Mouse (Mus musculus) kidney, embryonic 16.5 days (tissue): ENCODE results near the gene Dtnbp1. TPM values are rescaled to one million over a fixed set of nuclear protein-coding genes. Genes with fewer than 3 reads are reported as not detected.
A peak's percentile ranks its signal among the peaks of the same experiment; 100 is the strongest.

Experiments used
- ATAC-seq: fragments of 200-750 bp; cut with Nextera tagmentation; 2 replicates; pipeline ENCODE4 v1.8.0; 2017; ENCODE audit warnings: moderate TSS enrichment; ENCODE audit not compliant: low FRiP score, low TSS enrichment
- H3K27ac ChIP-seq: fragments of 300-500 bp; sonication (generic); 2 replicates; pipeline ENCODE4 v1.5.1; 2014; ENCODE audit warnings: low read length
- H3K27me3 ChIP-seq: fragments of 300-500 bp; sonication (generic); 2 replicates; pipeline ENCODE4 v1.6.1; 2014; ENCODE audit warnings: low read length, control low read depth, mixed read lengths; ENCODE audit not compliant: insufficient read depth
- H3K36me3 ChIP-seq: fragments of 300-500 bp; sonication (generic); 2 replicates; pipeline ENCODE4 v1.6.1; 2014; ENCODE audit warnings: low read length, control low read depth, mixed read lengths; ENCODE audit not compliant: insufficient read depth
- H3K4me1 ChIP-seq: fragments of 300-500 bp; sonication (generic); 2 replicates; pipeline ENCODE4 v1.6.1; 2014; ENCODE audit warnings: low read length, control low read depth, mixed read lengths; ENCODE audit not compliant: insufficient read depth
- H3K4me2 ChIP-seq: fragments of 300-500 bp; sonication (generic); replicated peaks from 2 replicates; pipeline ENCODE4 v1.6.1; 2014; ENCODE audit warnings: low read depth, low read length
- H3K4me3 ChIP-seq: fragments of 300-500 bp; sonication (generic); 2 replicates; pipeline ENCODE4 v1.5.1; 2014; ENCODE audit warnings: mild to moderate bottlenecking, low read length
- H3K9ac ChIP-seq: fragments of 300-500 bp; sonication (generic); replicated peaks from 2 replicates; pipeline ENCODE4 v1.6.1; 2014; ENCODE audit warnings: low read length
- H3K9me3 ChIP-seq: fragments of 300-500 bp; sonication (generic); 2 replicates; pipeline ENCODE4 v1.6.1; 2016; ENCODE audit warnings: low read length, control low read depth
- WGBS: fragments of 180-500 bp; shearing (Covaris S2); extraction: QIAGEN DNeasy Blood & Tissue Kit; methylation state at CpG from one replicate; pipeline ENCODE4 v1.1.7; 2014; 5-methylcytosine and 5-hydroxymethylcytosine counted together
- polyA plus RNA-seq: library from polyadenylated mRNA; unstranded; fragments of >200 nt; fragmentation: Nextera tagmentation; extraction: Ambion mirVana; gene quantifications from 2 replicates; pipeline ENCODE4 v1.2.1, GENCODE M21; 2015

The Dtnbp1 gene
- polyA plus RNA-seq, 1 experiment from 2014 or later = 81.8 TPM

DNA sequence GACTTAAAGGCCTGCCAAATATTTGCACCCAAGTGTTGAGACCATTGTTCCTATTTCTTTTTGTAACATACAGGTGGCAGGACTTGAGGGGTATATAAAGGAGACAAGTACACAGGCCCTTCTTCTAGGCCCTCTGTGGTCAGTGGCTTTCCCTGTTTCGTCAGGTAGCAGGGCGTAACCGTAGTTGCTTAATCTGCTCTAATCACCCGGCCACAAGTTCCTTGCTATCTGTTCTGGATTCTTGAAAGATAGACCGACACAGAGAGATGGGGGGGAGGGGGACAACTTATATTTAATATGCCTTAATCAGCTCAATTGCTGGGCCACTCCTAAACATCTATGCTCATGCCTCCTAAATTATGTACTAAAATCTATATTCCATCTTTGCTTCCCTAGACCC is 86.6 kb downstream of the Dtnbp1 start:
- 91% methylated on average over 5 of the region's 5 CpGs for WGBS

DNA sequence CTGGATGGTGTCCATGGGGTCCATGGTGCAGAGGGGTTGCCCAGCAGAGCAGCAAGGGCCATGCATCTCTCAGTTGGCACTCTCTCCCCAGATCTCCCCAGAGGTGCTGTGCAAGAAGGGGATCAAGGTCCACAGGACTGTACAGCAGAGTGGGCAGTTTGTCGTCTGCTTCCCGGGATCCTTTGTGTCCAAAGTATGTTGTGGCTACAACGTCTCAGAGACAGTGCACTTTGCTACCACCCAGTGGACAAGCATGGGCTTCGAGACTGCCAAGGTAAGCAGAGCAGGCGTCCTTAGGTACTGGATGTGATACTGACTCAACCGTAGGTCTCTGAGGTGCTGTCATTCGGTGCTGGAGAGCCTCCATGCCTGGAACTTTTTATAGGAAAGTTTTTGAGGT is 88.4 kb downstream of the Dtnbp1 start:
- Histone ChIP-seq H3K4me3 (no peak overlapping the region), H3K9ac (no peak overlapping the region), H3K27me3 (no peaks in the 10 kb centered on the region), H3K9me3 (no peaks in the 10 kb centered on the region), H3K36me3 (peaks cover 80% of the 10 kb centered on the region), H3K4me1 (peaks cover 3% of the 10 kb centered on the region; the same call in 1 of the 2 replicates), H3K27ac (no peak overlapping the region), H3K4me2 (no peak overlapping the region)
- WGBS = 64% methylated on average over 7 of the region's 7 CpGs
- ATAC-seq = peak; percentile 43; the same call in 1 of the 2 replicates

More for the DNA sequence above, 86.6 kb downstream of the Dtnbp1 start:
- Histone ChIP-seq H3K27ac (no peak overlapping the region), H3K36me3 (peaks cover 88% of the 10 kb centered on the region), H3K4me2 (no peak overlapping the region), H3K27me3 (no peaks in the 10 kb centered on the region), H3K4me1 (no peaks in the 10 kb centered on the region), H3K9ac (no peak overlapping the region), H3K4me3 (no peak overlapping the region), H3K9me3 (no peaks in the 10 kb centered on the region)
- ATAC-seq = no peak

DNA sequence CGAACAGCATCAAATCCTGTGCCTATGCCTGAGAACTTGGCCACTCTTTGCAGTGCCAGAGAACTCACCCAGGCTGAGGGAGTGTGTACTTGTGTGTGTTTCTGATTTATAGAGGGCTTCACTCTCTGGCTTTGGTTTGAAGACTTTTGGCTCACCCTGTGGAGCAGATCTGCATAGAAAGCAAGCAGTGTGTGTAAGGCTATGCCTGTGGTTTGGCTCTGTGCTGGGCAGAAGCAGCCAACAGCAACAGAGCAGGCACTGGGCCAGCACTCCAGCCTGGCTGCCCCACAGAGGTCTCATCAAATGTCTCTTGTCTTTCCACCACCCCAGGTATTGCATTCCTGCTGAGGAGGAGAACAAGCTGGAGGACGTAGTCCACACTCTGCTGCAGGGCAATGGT is 89.1 kb downstream of the Dtnbp1 start:
- H3K4me1 ChIP-seq = peaks cover 10% of the 10 kb centered on the region
- WGBS = 73% methylated on average over 2 of the region's 2 CpGs
- H3K4me3 ChIP-seq = no peak overlapping the region
- no peaks in the 10 kb centered on the region for H3K9me3 ChIP-seq
- H3K9ac ChIP-seq = no peak overlapping the region
- no peaks in the 10 kb centered on the region for H3K27me3 ChIP-seq
- no peak overlapping the region for H3K4me2 ChIP-seq
- peaks cover 76% of the 10 kb centered on the region for H3K36me3 ChIP-seq
- peak; percentile 21; the same call in 1 of the 2 replicates for ATAC-seq
- H3K27ac ChIP-seq = no peak overlapping the region

DNA sequence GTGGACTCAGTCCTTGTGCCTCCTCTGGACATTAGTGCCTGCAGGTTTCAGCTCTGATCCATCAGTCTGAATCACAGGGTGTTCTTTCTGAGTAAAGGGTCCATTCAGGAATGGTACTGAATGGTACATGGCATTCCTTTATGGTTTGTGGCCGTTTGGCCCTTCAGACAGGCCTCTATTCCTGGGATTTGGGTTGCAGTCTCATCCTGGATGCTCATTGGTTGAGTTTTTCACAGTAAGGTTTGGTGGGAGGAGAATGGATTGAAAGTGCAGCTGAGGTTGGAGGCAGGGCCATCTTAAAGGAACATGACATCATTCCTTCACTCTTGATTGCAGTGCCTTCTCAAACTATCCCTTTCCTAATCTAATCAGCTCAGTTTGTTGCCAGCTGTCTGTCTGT is 93.2 kb downstream of the Dtnbp1 start:
- WGBS = 20% methylated on average over 1 of the region's 1 CpGs
- ATAC-seq = no peak
- H3K27ac ChIP-seq = no peak overlapping the region; the same call in 1 of the 2 replicates

DNA sequence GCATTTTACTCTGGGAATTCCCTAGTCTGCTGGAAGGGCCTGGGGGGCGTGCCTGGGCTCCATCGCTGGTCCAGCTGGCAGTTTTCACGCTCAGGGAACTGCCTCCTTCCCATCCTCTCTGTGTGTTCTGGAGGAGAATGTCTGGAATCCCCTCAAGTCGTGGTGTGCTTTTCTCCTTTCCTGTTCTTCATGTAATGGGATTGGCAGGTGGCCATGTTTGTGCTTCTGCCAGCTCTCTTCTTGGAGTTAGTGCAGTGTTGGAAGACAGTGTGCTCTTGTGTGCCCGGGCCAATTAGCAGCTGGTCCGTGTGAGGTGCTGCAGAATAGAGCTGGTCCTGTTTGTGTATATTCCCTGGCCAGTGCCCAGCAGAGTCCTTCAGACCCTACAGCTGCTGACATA is 94.2 kb downstream of the Dtnbp1 start:
- Histone ChIP-seq H3K9ac (no peak overlapping the region), H3K27ac (peak overlapping the region; percentile 86), H3K4me2 (no peak overlapping the region), H3K27me3 (no peaks in the 10 kb centered on the region), H3K4me3 (no peak overlapping the region), H3K36me3 (peaks cover 48% of the 10 kb centered on the region), H3K4me1 (peaks cover 27% of the 10 kb centered on the region), H3K9me3 (no peaks in the 10 kb centered on the region)
- 21% methylated on average over 6 of the region's 6 CpGs for WGBS
- ATAC-seq = peak; percentile 83

More for the DNA sequence above, 93.2 kb downstream of the Dtnbp1 start:
- Histone ChIP-seq H3K4me1 (peaks cover 27% of the 10 kb centered on the region), H3K36me3 (peaks cover 51% of the 10 kb centered on the region), H3K27me3 (no peaks in the 10 kb centered on the region), H3K9me3 (no peaks in the 10 kb centered on the region), H3K4me3 (no peak overlapping the region), H3K9ac (no peak overlapping the region), H3K4me2 (no peak overlapping the region)

DNA sequence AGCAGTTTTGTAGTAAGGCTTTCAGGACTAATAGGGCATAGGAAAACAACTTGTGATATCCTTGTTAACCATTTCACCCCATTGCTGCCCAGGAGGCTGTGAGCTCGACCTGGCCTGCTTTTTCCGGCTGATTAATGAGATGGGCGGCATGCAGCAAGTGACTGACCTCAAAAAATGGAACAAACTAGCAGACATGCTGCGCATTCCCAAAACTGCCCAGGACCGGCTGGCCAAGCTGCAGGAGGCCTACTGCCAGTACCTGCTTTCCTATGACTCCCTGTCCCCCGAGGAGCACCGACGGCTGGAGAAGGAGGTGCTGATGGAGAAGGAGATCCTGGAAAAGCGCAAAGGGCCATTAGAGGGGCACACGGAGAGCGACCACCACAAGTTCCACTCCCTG is 95.8 kb downstream of the Dtnbp1 start:
- no peak for ATAC-seq
- H3K4me2 ChIP-seq = no peak overlapping the region
- H3K9me3 ChIP-seq = no peaks in the 10 kb centered on the region
- H3K4me3 ChIP-seq = no peak overlapping the region
- no peak overlapping the region for H3K9ac ChIP-seq
- peaks cover 27% of the 10 kb centered on the region for H3K4me1 ChIP-seq
- H3K27me3 ChIP-seq = no peaks in the 10 kb centered on the region
- 75% methylated on average over 11 of the region's 11 CpGs for WGBS
- H3K36me3 ChIP-seq = peaks cover 50% of the 10 kb centered on the region
- H3K27ac ChIP-seq = peak overlapping the region; percentile 57; the same call in 1 of the 2 replicates

DNA sequence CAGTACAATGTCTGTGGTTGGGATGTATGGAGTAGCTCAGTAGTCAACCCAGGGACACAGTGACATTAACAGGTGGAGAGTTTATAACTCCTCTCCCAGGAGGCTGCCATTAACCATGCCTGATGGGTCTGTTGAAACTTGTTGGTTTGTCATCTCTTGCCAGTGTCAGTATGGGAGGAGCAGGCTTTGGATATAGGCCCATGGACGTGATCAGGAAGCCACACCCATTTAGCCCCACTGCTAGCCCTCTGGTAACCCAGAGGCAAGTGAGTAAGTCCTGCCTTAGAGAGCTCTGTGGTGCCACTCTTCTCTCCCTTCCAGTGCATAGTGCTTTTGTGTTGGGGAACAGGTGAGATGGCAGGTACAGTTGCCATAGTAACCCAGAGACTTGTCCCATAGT is 97.7 kb downstream of the Dtnbp1 start:
- no peak for ATAC-seq
- Histone ChIP-seq H3K9me3 (no peaks in the 10 kb centered on the region), H3K36me3 (peaks cover 44% of the 10 kb centered on the region), H3K4me3 (no peak overlapping the region), H3K4me1 (peaks cover 27% of the 10 kb centered on the region), H3K9ac (no peak overlapping the region), H3K27me3 (no peaks in the 10 kb centered on the region), H3K4me2 (no peak overlapping the region), H3K27ac (no peak overlapping the region)
- 67% methylated on average over 1 of the region's 1 CpGs for WGBS

DNA sequence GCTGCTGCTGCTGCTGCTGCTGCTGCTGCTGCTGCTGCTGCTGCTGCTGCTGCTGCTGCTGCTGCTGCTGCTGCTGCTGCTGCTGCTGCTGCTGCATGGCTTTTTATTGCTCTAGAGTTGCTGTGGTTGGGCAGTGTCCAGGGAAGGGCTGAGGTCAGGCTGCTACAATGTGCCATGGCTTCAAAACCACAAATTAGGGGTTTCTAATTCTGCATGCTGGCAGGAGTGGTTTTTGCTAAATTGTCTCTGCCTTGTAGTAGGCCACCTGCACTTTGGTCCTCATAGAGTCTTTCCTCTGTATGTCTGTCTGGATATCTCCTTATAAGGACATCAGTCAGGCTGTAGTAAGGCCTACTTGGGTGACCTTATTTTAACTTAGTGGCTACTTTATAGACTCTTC is 98.5 kb downstream of the Dtnbp1 start:
- Histone ChIP-seq H3K27ac (no peak overlapping the region), H3K4me1 (peaks cover 22% of the 10 kb centered on the region), H3K36me3 (peaks cover 43% of the 10 kb centered on the region), H3K9me3 (no peaks in the 10 kb centered on the region), H3K4me2 (no peak overlapping the region), H3K27me3 (no peaks in the 10 kb centered on the region), H3K4me3 (no peak overlapping the region), H3K9ac (no peak overlapping the region)
- ATAC-seq = no peak

DNA sequence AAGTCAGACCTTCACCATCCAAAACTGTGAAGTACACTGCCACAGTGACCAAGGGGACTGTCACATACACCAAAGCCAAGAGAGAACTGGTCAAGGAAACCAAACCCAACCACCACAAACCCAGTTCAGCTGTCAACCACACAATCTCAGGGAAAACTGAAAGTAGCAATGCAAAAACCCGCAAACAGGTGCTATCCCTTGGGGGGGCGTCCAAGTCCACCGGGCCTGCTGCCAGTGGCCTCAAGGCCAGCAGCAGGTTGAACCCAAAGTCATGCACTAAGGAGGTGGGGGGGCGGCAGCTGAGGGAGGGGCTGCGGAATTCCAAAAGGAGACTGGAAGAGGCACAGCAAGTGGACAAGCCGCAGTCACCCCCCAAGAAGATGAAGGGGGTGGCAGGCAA is 99.6 kb downstream of the Dtnbp1 start:
- no peak overlapping the region for H3K4me2 ChIP-seq
- no peak overlapping the region for H3K27ac ChIP-seq
- H3K27me3 ChIP-seq = no peaks in the 10 kb centered on the region
- ATAC-seq = no peak
- no peak overlapping the region for H3K4me3 ChIP-seq
- 90% methylated on average over 6 of the region's 6 CpGs for WGBS
- H3K9ac ChIP-seq = no peak overlapping the region
- peaks cover 53% of the 10 kb centered on the region for H3K36me3 ChIP-seq
- peaks cover 11% of the 10 kb centered on the region for H3K4me1 ChIP-seq
- H3K9me3 ChIP-seq = no peaks in the 10 kb centered on the region

DNA sequence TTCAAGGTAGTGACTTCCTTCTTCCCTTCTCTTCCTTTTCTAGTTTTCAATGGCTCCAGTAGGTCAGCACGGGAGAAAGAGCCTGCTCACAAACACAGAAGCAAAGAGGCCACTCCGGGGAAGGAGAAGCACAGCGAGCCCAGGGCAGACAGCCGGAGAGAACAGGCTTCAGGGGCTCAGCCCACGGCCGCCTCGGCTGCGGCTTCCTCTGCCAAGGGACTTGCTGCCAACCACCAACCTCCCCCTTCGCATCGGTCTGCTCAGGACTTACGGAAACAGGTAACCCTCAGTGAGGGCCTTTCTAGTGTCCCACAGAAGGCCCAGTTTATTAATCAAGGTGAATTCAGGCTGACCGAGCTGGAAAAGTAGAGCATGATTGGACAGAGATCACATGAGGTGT is 105.7 kb downstream of the Dtnbp1 start:
- no peak for ATAC-seq
- Histone ChIP-seq H3K9ac (no peak overlapping the region), H3K4me1 (no peaks in the 10 kb centered on the region), H3K27ac (no peak overlapping the region), H3K4me3 (no peak overlapping the region), H3K9me3 (no peaks in the 10 kb centered on the region), H3K27me3 (no peaks in the 10 kb centered on the region), H3K4me2 (no peak overlapping the region), H3K36me3 (peaks cover 36% of the 10 kb centered on the region)
- 93% methylated on average over 12 of the region's 12 CpGs for WGBS
